In genomic region chr1:36009010-36009619, GRCm38 (mm10) we compare ENCODE assay signal across 9 mouse cellular contexts. TPM values are rescaled to one million over a fixed set of nuclear protein-coding genes. Genes with fewer than 3 reads are reported as not detected.
DNase-seq lines count a peak whose midpoint lies in the region.
"Had no signal": no experiment of that assay in that cellular context is flagged by ENCODE, and none has a peak within 500 bp of the region (broad histone marks: within the 10 kb centered on the region; RNA-seq: fewer than 3 reads in every experiment).

No protein-coding gene starts in this region.

- intact Hi-C loops in left cerebral cortex, postnatal 10 days (cut with DNase I) = no loop called here

- peak; percentile 41 for DNase-seq in heart, postnatal 4 days
- no peak for DNase-seq in heart, adult 11 months
- peak; percentile 23 for DNase-seq in adipocyte (ENCODE audit: low spot score)
- DNase-seq in frontal cortex, postnatal 25 days (ENCODE audit: low spot score in 2 of 2) = peak; percentile 15 to 44
- DNase-seq in left cerebral cortex, postnatal 10 days (ENCODE audit: extremely low spot score in 1 of 2, low spot score in 2 of 2) = peak; percentile 54 to 73
- no peak for DNase-seq in yolk sac, embryonic 10.5 days (ENCODE audit: low spot score)
- DNase-seq in gastrocnemius, postnatal 25 days = no peak
- DNase-seq in spleen, postnatal 14 days (ENCODE audit: low spot score in 2 of 2) = no peak
- DNase-seq: thymus, adult 2 months had no signal

RNA-seq across cellular contexts. Expression of gene Hs6st1, which starts 59.1 kb away (rescaled TPM):
- total RNA-seq in heart, postnatal 4 days (2021) = 10 to 100 TPM; 30.0 to 33.3 TPM
- total RNA-seq in left cerebral cortex, postnatal 10 days (2021) = 10 to 100 TPM; 87.9 to 89.2 TPM
- 10 to 100 TPM; 20.0 to 20.8 TPM for total RNA-seq in gastrocnemius, postnatal 25 days (2021)

Comparison
In these comparisons a context has a peak if more than half of its experiments do, and no peak if none do; other contexts are left out.
1. DNase-seq: peak in heart, postnatal 4 days (single experiment), adipocyte (single experiment), frontal cortex, postnatal 25 days (2 of 2) and left cerebral cortex, postnatal 10 days (2 of 2); none in heart, adult 11 months (single experiment), yolk sac, embryonic 10.5 days (single experiment), gastrocnemius, postnatal 25 days (single experiment) and spleen, postnatal 14 days (0 of 2).